Mouse (Mus musculus) layer of hippocampus, postnatal 10 days (tissue): ENCODE measurements around the gene Pes1. TPM values are rescaled to one million over a fixed set of nuclear protein-coding genes. Genes with fewer than 3 reads are reported as not detected.
"Not testable (repeated sequence)": the region's sequence is repeated elsewhere in the genome, so short reads cannot be mapped to it uniquely, and the experiment has no call there.

Source experiments
- DNase-seq, 2 experiments: peaks; one replicate each; pipeline ENCODE4 v3.0.0; 2021; ENCODE audit warnings: low spot score in 2 of 2
- long read RNA-seq: library from polyadenylated mRNA; stranded (forward); transcript quantifications from one replicate; pipeline ENCODE4 v2.0.0, GENCODE M21; 2023
- total RNA-seq, 2 experiments: library from RNA; stranded (reverse); gene quantifications; 2 replicates each; pipeline ENCODE4 v1.2.3; 2021

Gene Pes1
- 10 to 100 TPM; 37.1 to 51.0 TPM for total RNA-seq
- long read RNA-seq, transcript Pes1-201 (15 exons, 2,911 nt) = major isoform, 12 of 18 reads
- long read RNA-seq, partial matches to known transcripts = 4 of 18 reads
- long read RNA-seq, other reads (novel, unspliced or antisense) = 2 of 18 reads

GRCm38 (mm10) chr11:3963610-3964415 is at the start of gene Pes1:
Pes1 (plus strand) TSS chr11:3963975.
- peak; percentile 73 to 85 for DNase-seq

GRCm38 (mm10) chr11:3914109-3914840 is 49.5 kb upstream of the Pes1 start, which contains the start of gene Slc35e4:
Slc35e4 (minus strand) TSS chr11:3914664.
- peak; percentile 88 to 91 for DNase-seq

GRCm38 (mm10) chr11:3918738-3919137 is 45.0 kb upstream of the Pes1 start:
- no peak for DNase-seq

DNA sequence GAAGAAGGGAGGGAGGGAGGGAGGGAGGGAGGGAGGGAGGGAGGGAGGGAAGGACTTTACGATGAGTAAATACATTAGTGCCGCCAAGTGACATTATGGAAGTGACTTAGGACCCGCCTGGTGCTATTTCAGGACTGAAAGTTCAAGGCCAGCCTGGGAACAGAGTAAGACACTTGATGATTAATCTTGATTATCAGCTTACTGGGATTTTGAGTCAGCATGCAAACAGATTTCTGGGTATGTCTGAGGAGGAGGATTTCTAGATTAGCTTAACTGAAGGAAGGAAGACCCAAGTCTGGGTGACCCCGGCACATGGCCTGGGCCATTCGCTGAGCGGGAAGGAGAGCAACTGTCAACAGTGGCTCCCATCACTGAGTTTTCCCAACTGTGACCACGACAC is 43.3 kb upstream of the Pes1 start:
- no peak for DNase-seq

GRCm38 (mm10) chr11:3921281-3921850 is 42.4 kb upstream of the Pes1 start:
- DNase-seq = peak; percentile 39 to 60

DNA sequence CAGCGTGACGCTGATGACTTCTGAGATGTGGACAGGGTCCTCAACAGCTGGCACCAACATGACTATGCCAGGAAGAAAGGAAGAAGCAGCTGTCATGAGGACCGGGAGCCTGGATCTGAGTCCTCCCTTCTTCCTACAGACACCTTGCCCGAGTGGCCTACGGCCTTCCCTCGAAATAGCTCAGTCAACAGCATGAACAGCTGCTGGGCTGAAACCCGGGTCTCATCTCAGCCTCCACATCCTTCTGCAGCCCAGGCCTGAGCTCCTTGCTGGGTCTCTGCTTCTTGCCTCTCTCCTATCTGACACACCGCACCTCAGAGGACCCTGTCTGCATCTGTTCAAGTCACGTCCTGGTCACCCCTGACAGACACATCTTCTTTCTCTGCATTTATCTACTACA is 41.7 kb upstream of the Pes1 start:
- DNase-seq = no peak

DNA sequence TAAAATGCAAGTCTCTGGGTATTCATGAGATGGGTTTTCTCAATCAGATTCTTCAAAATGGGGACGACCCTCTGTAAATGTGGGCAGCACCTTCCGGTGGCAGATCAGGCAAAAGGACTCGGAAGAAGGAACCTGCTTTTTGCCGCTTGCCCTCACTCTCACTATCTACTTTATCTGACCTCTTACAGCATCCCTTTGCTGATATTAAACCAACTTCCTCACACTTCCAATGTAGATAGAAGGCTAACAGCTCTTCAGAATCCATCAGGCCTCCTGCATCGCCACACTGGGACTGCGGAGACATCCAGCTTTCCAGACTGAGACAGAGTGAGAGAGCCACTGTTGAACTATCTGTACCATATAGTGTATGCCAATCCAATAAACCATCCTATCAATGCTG is 41.0 kb upstream of the Pes1 start:
- DNase-seq = no peak

DNA sequence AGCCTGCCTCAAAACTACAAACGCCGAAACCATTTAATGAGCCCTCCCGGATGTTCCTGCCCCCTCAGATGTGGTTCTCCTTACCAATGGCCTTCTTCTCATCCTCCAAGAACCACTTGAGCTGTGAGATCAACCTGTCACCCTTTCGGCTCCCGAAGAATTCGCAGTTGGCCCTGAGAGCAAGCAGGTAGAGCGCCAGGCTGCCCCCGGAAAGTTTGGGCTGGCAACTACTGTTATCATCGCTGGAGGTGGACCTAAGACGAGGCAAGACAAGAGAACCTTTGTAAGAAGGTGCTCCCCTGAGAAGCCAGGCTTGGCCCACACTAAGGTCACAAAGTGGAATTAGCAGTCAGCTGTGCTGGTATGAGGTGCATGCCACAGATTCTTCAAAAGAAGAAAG is 37.9 kb upstream of the Pes1 start:
- DNase-seq = no peak

GRCm38 (mm10) chr11:3930019-3930418 is 33.8 kb upstream of the Pes1 start:
- peak in 1 of 2 experiments; percentile 2 for DNase-seq

DNA sequence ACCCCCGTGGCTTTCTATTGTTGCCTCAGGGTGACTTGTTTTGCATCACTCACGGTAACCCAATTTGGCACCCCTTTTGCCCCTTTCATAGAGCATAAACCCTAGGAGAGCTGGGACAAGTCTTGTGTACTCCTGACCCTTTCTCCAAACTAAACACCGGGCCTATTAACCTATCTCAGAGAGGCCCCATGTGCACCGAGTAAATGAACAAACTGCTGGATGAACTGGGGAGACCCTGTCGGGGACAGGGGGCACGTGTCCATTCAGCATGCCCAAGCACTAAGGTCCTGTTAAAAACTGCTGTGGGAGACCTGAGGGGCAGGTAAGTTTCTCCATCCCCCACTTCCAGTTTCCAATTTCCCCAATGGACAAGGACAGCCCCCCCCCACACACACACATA is 32.8 kb upstream of the Pes1 start:
- peak in 1 of 2 experiments; percentile 1 for DNase-seq

- peak; percentile 69 to 80 for DNase-seq
These were observed 32.1 kb upstream of the Pes1 start, which contains the start of gene Tcn2 for GRCm38 (mm10) chr11:3931511-3932211. Tcn2 (minus strand) TSS chr11:3932159.

GRCm38 (mm10) chr11:3933756-3934285 is 30.0 kb upstream of the Pes1 start:
- no peak for DNase-seq

DNA sequence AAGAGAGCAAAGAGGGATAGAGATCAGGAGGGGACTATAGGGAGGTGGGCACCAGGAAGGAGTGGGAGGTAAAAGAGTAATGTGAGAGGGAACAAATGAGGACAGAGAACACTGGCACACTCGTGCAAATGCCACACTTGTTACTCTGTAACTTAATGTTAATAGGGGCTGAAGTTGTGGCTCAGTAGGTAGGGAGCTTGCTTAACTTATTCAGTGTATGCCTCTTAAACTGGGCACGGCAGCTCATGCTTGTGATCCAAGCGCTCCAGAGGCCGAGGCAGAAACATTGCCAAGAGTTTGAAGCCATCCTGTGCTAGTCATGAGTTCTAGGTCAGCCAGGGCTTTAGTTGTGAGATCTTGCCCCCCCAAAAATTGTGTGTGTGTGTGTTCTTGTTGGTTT is 28.6 kb upstream of the Pes1 start:
- peak in 1 of 2 experiments; percentile 6 for DNase-seq

GRCm38 (mm10) chr11:3936318-3936717 is 27.5 kb upstream of the Pes1 start:
- DNase-seq = no peak

GRCm38 (mm10) chr11:3937321-3937874 is 26.4 kb upstream of the Pes1 start:
- DNase-seq = no peak

- no peak for DNase-seq
These were observed 22.4 kb upstream of the Pes1 start for GRCm38 (mm10) chr11:3941371-3941770.

GRCm38 (mm10) chr11:3946386-3946785 is 17.4 kb upstream of the Pes1 start:
- DNase-seq = no peak

GRCm38 (mm10) chr11:3954876-3955275 is 8.9 kb upstream of the Pes1 start:
- not testable (repeated sequence) for DNase-seq

GRCm38 (mm10) chr11:3955371-3955770 is 8.4 kb upstream of the Pes1 start:
- DNase-seq = not testable (repeated sequence)

DNA sequence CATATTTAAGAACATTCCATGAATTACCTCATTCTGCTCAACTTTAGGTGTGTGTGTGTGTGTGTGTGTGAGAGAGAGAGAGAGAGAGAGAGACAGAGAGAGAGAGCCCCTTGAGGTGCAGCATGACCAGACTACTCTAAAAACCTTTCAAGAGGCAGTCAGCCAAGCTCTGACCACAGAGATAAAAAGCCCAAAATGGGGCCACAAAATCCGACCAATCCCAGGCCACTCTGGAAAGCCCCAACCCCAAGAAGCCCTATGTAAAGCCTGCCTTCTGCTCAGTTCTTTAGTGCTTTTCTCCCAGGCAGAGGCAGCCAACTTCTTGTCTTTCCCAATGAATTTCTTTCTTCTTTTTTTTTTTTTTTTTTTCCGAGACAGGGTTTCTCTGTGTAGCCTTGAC is 2.9 kb upstream of the Pes1 start:
- DNase-seq = no peak
